Mouse (Mus musculus) NIH3T3 (cell line): ENCODE data around the gene BC004004.
A peak's percentile ranks its signal among the peaks of the same experiment; 100 is the strongest.
"Not testable (repeated sequence)": the region's sequence is repeated elsewhere in the genome, so short reads cannot be mapped to it uniquely, and the experiment has no call there.

ENCODE experiments used
- DNase-seq: peaks from one replicate; pipeline ENCODE4 v3.0.0-alpha.2; 2012; ENCODE audit warnings: low read depth

Gene BC004004

GRCm38 (mm10) chr17:29268682-29269348, at the start of gene BC004004:
Gene BC004004, plus strand, starts transcription at chr17:29268788.
- peak; percentile 98 for DNase-seq

- DNase-seq: no peak
These were observed 48.0 kb upstream of the BC004004 start for GRCm38 (mm10) chr17:29220631-29221030.

GRCm38 (mm10) chr17:29231109-29231508, 37.5 kb upstream of the BC004004 start:
- DNase-seq: no peak

GRCm38 (mm10) chr17:29236111-29236510, 32.5 kb upstream of the BC004004 start:
- no peak for DNase-seq

GRCm38 (mm10) chr17:29237267-29237771, 31.3 kb upstream of the BC004004 start:
- no peak for DNase-seq

GRCm38 (mm10) chr17:29237772-29238420, 30.7 kb upstream of the BC004004 start, which contains the start of gene Cpne5:
Gene Cpne5, minus strand, starts transcription at chr17:29238167.
- DNase-seq: no peak

- no peak for DNase-seq
These were observed 30.1 kb upstream of the BC004004 start for GRCm38 (mm10) chr17:29238421-29238945.

GRCm38 (mm10) chr17:29244912-29245311, 23.7 kb upstream of the BC004004 start:
- no peak for DNase-seq

GRCm38 (mm10) chr17:29245725-29246124, 22.9 kb upstream of the BC004004 start:
- DNase-seq: no peak

- peak; percentile 92 for DNase-seq
These were observed 22.0 kb upstream of the BC004004 start for GRCm38 (mm10) chr17:29246602-29247001.

GRCm38 (mm10) chr17:29247881-29248280, 20.7 kb upstream of the BC004004 start:
- no peak for DNase-seq

GRCm38 (mm10) chr17:29249512-29249911, 19.1 kb upstream of the BC004004 start:
- peak; percentile 28 for DNase-seq

GRCm38 (mm10) chr17:29251006-29251405, 17.6 kb upstream of the BC004004 start:
- not testable (repeated sequence) for DNase-seq

- DNase-seq: no peak
These were observed 16.8 kb upstream of the BC004004 start for GRCm38 (mm10) chr17:29251608-29252390.

- DNase-seq: no peak
These were observed 15.4 kb upstream of the BC004004 start for GRCm38 (mm10) chr17:29253236-29253635.

- no peak for DNase-seq
These were observed 14.9 kb upstream of the BC004004 start for GRCm38 (mm10) chr17:29253684-29254083.

- DNase-seq: not testable (repeated sequence)
These were observed 13.8 kb upstream of the BC004004 start for GRCm38 (mm10) chr17:29254784-29255183.

- DNase-seq: no peak
These were observed 12.1 kb upstream of the BC004004 start for GRCm38 (mm10) chr17:29256507-29256906.

- DNase-seq: no peak
These were observed 11.5 kb upstream of the BC004004 start for GRCm38 (mm10) chr17:29257001-29257511.

- DNase-seq: no peak
These were observed 10.5 kb upstream of the BC004004 start for GRCm38 (mm10) chr17:29258025-29258558.

GRCm38 (mm10) chr17:29258921-29259320, 9.7 kb upstream of the BC004004 start:
- DNase-seq: no peak

- DNase-seq: peak; percentile 92
These were observed 9.1 kb upstream of the BC004004 start for GRCm38 (mm10) chr17:29259489-29259888.
